Mouse (Mus musculus) embryonic fibroblast, embryonic 13.5 days (primary cell): ENCODE data around the gene Ppp1r35.

Source experiments
- CTCF ChIP-seq: IDR thresholded peaks from 2 replicates; pipeline ENCODE4 v1.5.1; 2011; ENCODE audit warnings: mild to moderate bottlenecking, control low read depth, low read length, moderate library complexity, borderline replicate concordance; ENCODE audit not compliant: insufficient read depth
- POLR2A ChIP-seq: IDR thresholded peaks from 2 replicates; pipeline ENCODE4 v1.6.1; 2011; ENCODE audit warnings: low read depth, mild to moderate bottlenecking, control low read depth, low read length, moderate library complexity

- peak; percentile 80 for TF ChIP-seq CTCF
- TF ChIP-seq POLR2A: no peak
These were observed 21.6 kb upstream of the Ppp1r35 start for GRCm38 (mm10) chr5:137756882-137757661.
